Mouse (Mus musculus): Measurements from ENCODE around the gene Foxp4. TPM values are rescaled to one million over a fixed set of nuclear protein-coding genes. Genes with fewer than 3 reads are reported as not detected.
"Not testable (repeated sequence)": the region's sequence is repeated elsewhere in the genome, so short reads cannot be mapped to it uniquely, and the experiment has no call there.

Gene Foxp4
- total RNA-seq, 1 experiment from 2014 or later = 13.2 TPM

GRCm38 (mm10) chr17:47872311-47873011 is 52.0 kb downstream of the Foxp4 start:
- ATAC-seq (ENCODE audit: extremely low read depth, insufficient number of reproducible peaks, low FRiP score, poor library complexity, severe bottlenecking) = no peak

- ATAC-seq (ENCODE audit: extremely low read depth, insufficient number of reproducible peaks, low FRiP score, poor library complexity, severe bottlenecking) = no peak
Observed at GRCm38 (mm10) chr17:47869874-47870273, 54.6 kb downstream of the Foxp4 start.

- no peak for ATAC-seq (ENCODE audit: extremely low read depth, insufficient number of reproducible peaks, low FRiP score, poor library complexity, severe bottlenecking)
Observed at GRCm38 (mm10) chr17:47866037-47866436, 58.4 kb downstream of the Foxp4 start.

GRCm38 (mm10) chr17:47864496-47864895 is 59.9 kb downstream of the Foxp4 start:
- ATAC-seq (ENCODE audit: extremely low read depth, insufficient number of reproducible peaks, low FRiP score, poor library complexity, severe bottlenecking) = peak; percentile 69

GRCm38 (mm10) chr17:47863437-47863836 is 61.0 kb downstream of the Foxp4 start:
- no peak for ATAC-seq (ENCODE audit: extremely low read depth, insufficient number of reproducible peaks, low FRiP score, poor library complexity, severe bottlenecking)

GRCm38 (mm10) chr17:47863023-47863422 is 61.4 kb downstream of the Foxp4 start:
- ATAC-seq (ENCODE audit: extremely low read depth, insufficient number of reproducible peaks, low FRiP score, poor library complexity, severe bottlenecking) = no peak

GRCm38 (mm10) chr17:47855544-47855943 is 68.9 kb downstream of the Foxp4 start:
- ATAC-seq (ENCODE audit: extremely low read depth, insufficient number of reproducible peaks, low FRiP score, poor library complexity, severe bottlenecking) = no peak

GRCm38 (mm10) chr17:47854908-47855307 is 69.5 kb downstream of the Foxp4 start:
- no peak for ATAC-seq (ENCODE audit: extremely low read depth, insufficient number of reproducible peaks, low FRiP score, poor library complexity, severe bottlenecking)

GRCm38 (mm10) chr17:47853760-47854159 is 70.7 kb downstream of the Foxp4 start:
- no peak for ATAC-seq (ENCODE audit: extremely low read depth, insufficient number of reproducible peaks, low FRiP score, poor library complexity, severe bottlenecking)

- no peak for ATAC-seq (ENCODE audit: extremely low read depth, insufficient number of reproducible peaks, low FRiP score, poor library complexity, severe bottlenecking)
Observed at GRCm38 (mm10) chr17:47853336-47853735, 71.1 kb downstream of the Foxp4 start.

GRCm38 (mm10) chr17:47851798-47852360 is 72.6 kb downstream of the Foxp4 start:
- ATAC-seq (ENCODE audit: extremely low read depth, insufficient number of reproducible peaks, low FRiP score, poor library complexity, severe bottlenecking) = not testable (repeated sequence)

GRCm38 (mm10) chr17:47850639-47851314 is 73.7 kb downstream of the Foxp4 start:
- ATAC-seq (ENCODE audit: extremely low read depth, insufficient number of reproducible peaks, low FRiP score, poor library complexity, severe bottlenecking) = no peak

- no peak for ATAC-seq (ENCODE audit: extremely low read depth, insufficient number of reproducible peaks, low FRiP score, poor library complexity, severe bottlenecking)
Observed at GRCm38 (mm10) chr17:47850035-47850434, 74.4 kb downstream of the Foxp4 start.

- no peak for ATAC-seq (ENCODE audit: extremely low read depth, insufficient number of reproducible peaks, low FRiP score, poor library complexity, severe bottlenecking)
Observed at GRCm38 (mm10) chr17:47847985-47848384, 76.5 kb downstream of the Foxp4 start.

GRCm38 (mm10) chr17:47845609-47846008 is 78.8 kb downstream of the Foxp4 start:
- ATAC-seq (ENCODE audit: extremely low read depth, insufficient number of reproducible peaks, low FRiP score, poor library complexity, severe bottlenecking) = no peak

- ATAC-seq (ENCODE audit: extremely low read depth, insufficient number of reproducible peaks, low FRiP score, poor library complexity, severe bottlenecking) = no peak
Observed at GRCm38 (mm10) chr17:47843465-47843864, 81.0 kb downstream of the Foxp4 start.

- no peak for ATAC-seq (ENCODE audit: extremely low read depth, insufficient number of reproducible peaks, low FRiP score, poor library complexity, severe bottlenecking)
Observed at GRCm38 (mm10) chr17:47841931-47842623, 82.4 kb downstream of the Foxp4 start.

GRCm38 (mm10) chr17:47841521-47841920 is 82.9 kb downstream of the Foxp4 start:
- no peak for ATAC-seq (ENCODE audit: extremely low read depth, insufficient number of reproducible peaks, low FRiP score, poor library complexity, severe bottlenecking)

GRCm38 (mm10) chr17:47837808-47838207 is 86.6 kb downstream of the Foxp4 start:
- ATAC-seq (ENCODE audit: extremely low read depth, insufficient number of reproducible peaks, low FRiP score, poor library complexity, severe bottlenecking) = no peak

GRCm38 (mm10) chr17:47834482-47834767 is 90.0 kb downstream of the Foxp4 start, which contains the start of gene Mdfi:
Gene Mdfi, minus strand, starts transcription at chr17:47834691.
- ATAC-seq (ENCODE audit: extremely low read depth, insufficient number of reproducible peaks, low FRiP score, poor library complexity, severe bottlenecking) = no peak
